Mouse (Mus musculus) limb, embryonic 15.5 days (tissue): ENCODE data around the gene Dennd2c. TPM values are rescaled to one million over a fixed set of nuclear protein-coding genes. Genes with fewer than 3 reads are reported as not detected.

Source experiments
- ATAC-seq: fragments of 200-750 bp; cut with Nextera tagmentation; 2 replicates; pipeline ENCODE4 v1.8.0; 2017; ENCODE audit warnings: low read depth, moderate TSS enrichment; ENCODE audit not compliant: insufficient number of reproducible peaks, low FRiP score, low TSS enrichment
- H3K27ac ChIP-seq: fragments of 300-500 bp; sonication (generic); 2 replicates; pipeline ENCODE4 v1.5.1; 2015; ENCODE audit warnings: moderate library complexity, mild to moderate bottlenecking, inconsistent platforms
- H3K27me3 ChIP-seq: fragments of 300-500 bp; sonication (generic); 2 replicates; pipeline ENCODE4 v1.6.1; 2015; ENCODE audit warnings: inconsistent platforms
- H3K36me3 ChIP-seq: fragments of 300-500 bp; sonication (generic); 2 replicates; pipeline ENCODE4 v1.6.1; 2015; ENCODE audit warnings: inconsistent platforms
- H3K4me1 ChIP-seq: fragments of 300-500 bp; sonication (generic); 2 replicates; pipeline ENCODE4 v1.6.1; 2015; ENCODE audit warnings: inconsistent platforms
- H3K4me2 ChIP-seq: fragments of 300-500 bp; sonication (generic); 2 replicates; pipeline ENCODE4 v1.6.1; 2015; ENCODE audit warnings: mild to moderate bottlenecking, inconsistent platforms
- H3K4me3 ChIP-seq: fragments of 300-500 bp; sonication (generic); 2 replicates; pipeline ENCODE4 v1.5.1; 2015; ENCODE audit warnings: mild to moderate bottlenecking, inconsistent platforms
- H3K9ac ChIP-seq: fragments of 300-500 bp; sonication (generic); 2 replicates; pipeline ENCODE4 v1.6.1; 2015; ENCODE audit warnings: inconsistent platforms
- H3K9me3 ChIP-seq: fragments of 300-500 bp; sonication (generic); 2 replicates; pipeline ENCODE4 v1.6.1; 2016; ENCODE audit warnings: inconsistent platforms
- WGBS: fragments of 180-500 bp; shearing (Covaris S2); methylation state at CpG from one replicate; pipeline ENCODE4 v1.1.7; 2015; 5-methylcytosine and 5-hydroxymethylcytosine counted together
- polyA plus RNA-seq: library from polyadenylated mRNA; unstranded; fragments of >200 nt; fragmentation: Nextera tagmentation; extraction: Ambion mirVana; gene quantifications from 2 replicates; pipeline ENCODE4 v1.2.1, GENCODE M21; 2015

Gene Dennd2c
- polyA plus RNA-seq, 1 experiment from 2014 or later = 16.7 TPM

DNA sequence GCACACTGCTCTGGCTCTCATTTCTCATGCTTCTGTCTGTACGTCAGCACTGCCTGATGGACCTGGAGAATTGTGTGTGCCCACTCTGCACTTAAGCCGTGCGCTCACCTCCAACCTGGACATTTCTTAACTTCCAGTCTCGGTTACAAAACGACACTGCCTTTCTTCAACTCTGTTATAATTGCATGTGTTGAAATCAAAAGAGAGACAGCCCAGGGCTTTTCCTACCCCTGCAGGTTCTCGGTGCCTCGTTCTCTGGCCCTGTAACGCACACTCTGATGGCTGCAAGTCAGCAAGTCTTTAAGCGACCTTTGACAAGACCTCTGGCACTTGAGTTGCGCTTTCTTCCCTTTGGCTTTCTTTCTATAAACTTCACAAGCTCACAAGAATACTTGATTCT lies 40.0 kb downstream of the Dennd2c start:
- Histone ChIP-seq H3K36me3 (peaks cover 19% of the 10 kb centered on the region; the same call in 1 of the 2 replicates), H3K4me1 (no peaks in the 10 kb centered on the region), H3K4me3 (no peak overlapping the region), H3K27me3 (no peaks in the 10 kb centered on the region), H3K9me3 (no peaks in the 10 kb centered on the region), H3K27ac (no peak overlapping the region), H3K9ac (no peak overlapping the region), H3K4me2 (no peak overlapping the region)
- no peak for ATAC-seq
- 79% methylated on average over 10 of the region's 10 CpGs for WGBS

DNA sequence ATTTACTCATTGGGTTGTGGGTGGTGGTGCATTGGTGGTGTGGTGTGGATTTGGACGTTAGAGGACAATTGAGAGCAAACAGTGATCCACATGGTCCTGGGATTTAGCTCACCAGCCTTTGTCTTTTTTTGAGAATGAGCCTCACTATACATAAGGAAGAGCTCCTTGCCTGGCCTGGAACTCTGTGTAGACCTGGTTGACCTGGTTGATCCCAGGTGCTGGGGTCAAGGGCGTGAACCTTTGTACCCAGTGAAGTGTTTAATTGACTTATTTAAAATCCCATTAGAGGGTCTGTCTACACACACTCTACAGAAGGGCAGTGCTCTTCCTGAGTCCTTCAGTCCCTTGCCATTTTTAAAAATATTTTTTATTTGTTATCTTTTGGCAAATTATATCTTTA lies 42.9 kb downstream of the Dennd2c start:
- no peak overlapping the region for H3K4me3 ChIP-seq
- H3K36me3 ChIP-seq = peaks cover 38% of the 10 kb centered on the region
- no peak overlapping the region for H3K27ac ChIP-seq
- ATAC-seq = no peak
- H3K9ac ChIP-seq = no peak overlapping the region
- no peaks in the 10 kb centered on the region for H3K9me3 ChIP-seq
- WGBS = 88% methylated on average over 2 of the region's 2 CpGs
- H3K27me3 ChIP-seq = no peaks in the 10 kb centered on the region
- no peak overlapping the region for H3K4me2 ChIP-seq
- no peaks in the 10 kb centered on the region for H3K4me1 ChIP-seq

DNA sequence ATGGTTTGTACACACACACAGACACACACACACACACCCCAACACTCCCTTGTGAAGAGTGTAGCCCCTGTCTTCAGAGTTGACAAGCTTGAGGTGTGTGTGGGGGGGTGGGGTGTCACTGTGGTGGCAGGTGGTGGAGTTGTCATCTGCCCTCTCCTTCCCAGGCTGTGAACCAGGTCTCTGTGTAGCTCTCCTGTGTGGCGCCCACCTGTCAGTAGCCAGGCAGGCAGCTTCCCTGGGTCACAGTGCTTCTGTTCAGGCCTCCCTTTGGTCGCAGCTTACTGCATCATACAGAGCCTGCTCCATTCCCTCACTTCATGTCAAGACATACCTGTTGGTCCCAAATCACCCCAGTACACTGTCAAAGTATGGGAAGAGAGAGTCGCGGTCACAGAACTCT lies 43.4 kb downstream of the Dennd2c start:
- no peak overlapping the region for H3K9ac ChIP-seq

DNA sequence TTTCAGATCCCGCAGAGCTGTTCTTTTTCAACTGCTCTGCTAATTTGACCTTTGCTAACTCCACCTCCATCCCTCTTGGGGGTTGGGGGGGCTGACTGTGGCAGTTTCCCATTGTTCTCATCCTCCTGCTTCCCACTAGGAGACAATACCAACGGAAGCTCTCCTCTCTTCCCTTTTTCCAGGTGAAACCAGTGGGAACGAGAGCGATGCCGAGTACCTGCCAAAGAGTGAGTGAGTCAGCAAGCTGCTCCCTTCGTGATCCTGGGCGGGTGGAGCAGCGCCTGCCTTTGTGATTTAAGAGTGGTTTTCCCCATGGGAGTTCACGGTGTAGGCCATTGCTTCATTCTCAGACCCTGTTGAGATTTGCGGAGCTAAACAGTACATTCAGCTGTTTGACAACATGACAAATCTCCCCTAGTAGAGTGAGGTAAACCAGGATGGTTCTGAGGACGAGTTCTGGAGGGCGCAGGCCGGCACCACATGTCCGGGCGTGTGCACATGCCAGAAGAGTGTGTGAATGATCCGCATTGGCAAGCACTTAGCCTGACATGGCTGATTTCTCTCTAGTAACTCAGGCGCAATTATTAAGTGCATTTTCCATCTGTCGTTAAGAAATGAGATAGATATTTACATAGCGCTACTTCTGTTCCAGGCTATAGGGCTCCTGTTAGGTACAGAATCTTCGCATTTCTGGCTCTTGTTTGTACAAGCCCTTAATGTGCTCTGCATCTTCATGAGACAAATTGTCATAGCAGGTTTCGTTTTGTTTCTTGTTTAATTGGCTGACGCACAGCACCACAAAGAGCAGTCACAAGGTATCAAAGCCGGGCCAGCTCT lies 44.1 kb downstream of the Dennd2c start:
- 60% methylated on average over 23 of the region's 23 CpGs for WGBS
- Histone ChIP-seq H3K4me3 (no peak overlapping the region), H3K4me2 (no peak overlapping the region), H3K36me3 (peaks cover 33% of the 10 kb centered on the region), H3K27me3 (no peaks in the 10 kb centered on the region), H3K9me3 (no peaks in the 10 kb centered on the region), H3K9ac (no peak overlapping the region), H3K27ac (peak overlapping the region; percentile 38), H3K4me1 (no peaks in the 10 kb centered on the region)
- ATAC-seq = no peak

More for the DNA sequence above, 43.4 kb downstream of the Dennd2c start:
- Histone ChIP-seq H3K27ac (peak overlapping the region; percentile 12), H3K36me3 (peaks cover 39% of the 10 kb centered on the region), H3K9me3 (no peaks in the 10 kb centered on the region), H3K4me3 (no peak overlapping the region), H3K27me3 (no peaks in the 10 kb centered on the region), H3K4me2 (no peak overlapping the region), H3K4me1 (no peaks in the 10 kb centered on the region)
- 83% methylated on average over 4 of the region's 4 CpGs for WGBS
- ATAC-seq = no peak

DNA sequence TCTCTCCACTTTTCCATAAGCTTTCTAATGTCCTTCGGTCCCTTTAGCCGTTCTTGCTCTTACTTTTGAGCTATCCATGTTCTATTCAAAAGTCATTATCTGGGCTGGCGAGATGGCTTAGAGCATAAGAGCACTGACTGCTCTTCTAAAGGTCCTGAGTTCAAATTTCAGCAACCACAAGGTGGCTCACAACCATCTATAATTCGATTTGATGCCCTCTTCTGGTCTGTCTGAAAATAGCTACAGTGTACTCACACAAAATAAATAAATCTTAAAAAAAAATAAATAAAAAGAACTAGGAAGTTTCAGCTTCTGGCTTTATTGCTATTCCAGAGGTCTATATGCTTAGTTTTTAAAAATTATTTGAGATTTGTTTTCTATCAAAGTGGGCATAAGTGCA lies 45.4 kb downstream of the Dennd2c start:
- H3K4me2 ChIP-seq = no peak overlapping the region

DNA sequence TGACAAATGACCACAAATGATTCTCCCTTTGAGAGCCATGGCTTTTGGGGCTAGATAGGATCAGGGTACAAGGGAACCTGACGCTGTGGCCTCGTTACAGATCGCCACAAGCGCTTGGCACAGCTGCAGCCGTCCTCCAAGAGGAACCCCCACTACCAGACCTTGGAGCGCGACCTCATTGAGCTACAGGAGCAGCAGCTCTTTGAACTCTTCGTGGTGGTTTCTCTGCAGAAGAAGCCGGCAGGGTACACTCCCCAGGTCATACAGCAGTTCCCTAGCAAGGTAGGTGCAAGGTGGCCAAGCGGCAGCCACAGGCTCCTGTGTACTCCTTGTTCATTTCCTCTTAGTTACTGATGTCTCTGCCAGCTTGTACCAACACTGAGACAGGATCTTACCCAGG lies 46.5 kb downstream of the Dennd2c start:
- no peak overlapping the region for H3K27ac ChIP-seq

More for the DNA sequence above, 45.4 kb downstream of the Dennd2c start:
- Histone ChIP-seq H3K27ac (no peak overlapping the region), H3K36me3 (peaks cover 33% of the 10 kb centered on the region), H3K4me1 (no peaks in the 10 kb centered on the region), H3K9me3 (no peaks in the 10 kb centered on the region), H3K27me3 (no peaks in the 10 kb centered on the region), H3K4me3 (no peak overlapping the region), H3K9ac (no peak overlapping the region)
- no peak for ATAC-seq
- 85% methylated on average over 4 of the region's 4 CpGs for WGBS

DNA sequence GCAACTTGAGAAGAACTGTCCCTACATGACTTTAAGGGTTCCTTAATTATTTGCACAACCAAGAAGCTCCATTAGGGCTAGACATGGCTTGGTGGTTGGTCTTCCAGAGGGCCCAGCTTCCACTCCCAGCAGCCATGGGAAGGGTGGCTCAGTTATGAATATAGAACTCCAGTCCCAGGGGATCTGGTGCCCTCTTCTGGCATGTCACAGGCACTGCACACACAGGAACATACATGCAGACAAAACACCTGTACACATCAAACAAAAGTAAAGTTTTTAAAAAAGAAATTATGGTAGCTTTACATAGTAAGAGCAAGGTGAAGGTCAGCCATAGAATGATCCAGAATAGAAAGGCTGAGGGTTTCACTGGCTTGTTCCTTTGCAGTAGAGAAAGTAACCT lies 51.4 kb downstream of the Dennd2c start:
- H3K9ac ChIP-seq = no peak overlapping the region
- no peak overlapping the region for H3K27ac ChIP-seq
- no peak overlapping the region for H3K4me2 ChIP-seq
- peaks cover 72% of the 10 kb centered on the region for H3K36me3 ChIP-seq
- H3K9me3 ChIP-seq = no peaks in the 10 kb centered on the region
- no peak for ATAC-seq
- H3K4me3 ChIP-seq = no peak overlapping the region
- no peaks in the 10 kb centered on the region for H3K27me3 ChIP-seq
- no peaks in the 10 kb centered on the region for H3K4me1 ChIP-seq

More for the DNA sequence above, 46.5 kb downstream of the Dennd2c start:
- Histone ChIP-seq H3K36me3 (peaks cover 45% of the 10 kb centered on the region), H3K9ac (no peak overlapping the region), H3K4me2 (no peak overlapping the region), H3K4me1 (no peaks in the 10 kb centered on the region), H3K9me3 (no peaks in the 10 kb centered on the region), H3K27me3 (no peaks in the 10 kb centered on the region), H3K4me3 (no peak overlapping the region)
- no peak for ATAC-seq
- 80% methylated on average over 10 of the region's 10 CpGs for WGBS

DNA sequence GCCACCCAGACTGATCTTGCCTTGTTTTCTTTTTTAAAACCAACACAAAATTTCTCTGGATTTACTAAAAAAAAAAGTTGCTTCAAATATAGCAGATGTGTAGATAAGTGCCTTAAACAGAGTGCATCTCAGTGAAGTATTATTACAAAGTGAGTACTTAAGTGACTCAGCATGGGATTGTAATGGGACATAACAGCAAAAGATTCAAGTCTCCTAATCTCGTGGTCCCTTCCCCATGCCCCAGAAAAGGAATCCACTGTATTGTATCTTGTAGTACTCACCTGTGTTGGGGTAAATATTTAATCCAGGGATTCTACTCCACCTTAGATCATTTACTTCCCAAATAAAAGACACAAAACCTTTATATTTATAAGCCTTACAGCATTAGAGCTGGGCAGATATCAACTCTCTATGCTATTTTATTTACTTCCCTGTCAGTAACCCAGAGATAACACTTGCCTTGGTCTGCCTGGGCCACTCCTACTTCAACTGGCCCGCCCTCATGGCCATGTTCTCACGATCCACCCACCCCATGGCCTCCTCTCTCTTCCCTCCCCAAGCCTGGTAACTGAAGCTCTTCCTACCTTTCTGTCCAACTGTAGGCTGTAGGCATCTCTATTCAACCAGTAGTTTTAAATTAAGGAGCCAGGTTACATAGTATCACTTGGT lies 57.0 kb downstream of the Dennd2c start:
- H3K4me1 ChIP-seq = no peaks in the 10 kb centered on the region
- 54% methylated on average over 3 of the region's 3 CpGs for WGBS
- ATAC-seq = no peak
- no peaks in the 10 kb centered on the region for H3K9me3 ChIP-seq
- no peak overlapping the region for H3K27ac ChIP-seq
- no peaks in the 10 kb centered on the region for H3K27me3 ChIP-seq
- no peak overlapping the region for H3K9ac ChIP-seq
- H3K4me3 ChIP-seq = no peak overlapping the region
- peaks cover 41% of the 10 kb centered on the region for H3K36me3 ChIP-seq
- no peak overlapping the region for H3K4me2 ChIP-seq

DNA sequence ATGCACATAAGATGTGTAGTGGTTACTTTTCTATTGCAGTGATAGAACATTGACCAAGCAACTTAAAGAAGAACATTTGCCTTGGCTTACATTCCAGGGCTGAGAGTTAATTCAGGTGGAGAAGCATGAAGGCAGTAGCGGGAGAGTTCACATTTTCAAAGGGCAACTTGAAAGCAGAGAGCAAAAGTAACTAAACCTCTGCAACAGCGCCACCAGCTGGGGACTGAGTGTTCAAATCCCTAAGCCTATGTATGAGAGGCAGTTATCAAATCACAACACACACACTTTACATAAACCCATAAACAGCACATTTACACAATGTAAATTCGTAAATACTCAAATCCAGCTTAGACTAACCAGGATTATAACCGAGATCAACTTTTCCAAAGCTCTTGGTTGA lies 67.4 kb downstream of the Dennd2c start:
- Histone ChIP-seq H3K36me3 (peaks cover 39% of the 10 kb centered on the region), H3K27ac (no peak overlapping the region), H3K4me1 (peaks cover 14% of the 10 kb centered on the region), H3K27me3 (no peaks in the 10 kb centered on the region), H3K4me2 (no peak overlapping the region), H3K9ac (no peak overlapping the region), H3K9me3 (no peaks in the 10 kb centered on the region), H3K4me3 (no peak overlapping the region)
- no peak for ATAC-seq
- 17% methylated on average over 4 of the region's 4 CpGs for WGBS

DNA sequence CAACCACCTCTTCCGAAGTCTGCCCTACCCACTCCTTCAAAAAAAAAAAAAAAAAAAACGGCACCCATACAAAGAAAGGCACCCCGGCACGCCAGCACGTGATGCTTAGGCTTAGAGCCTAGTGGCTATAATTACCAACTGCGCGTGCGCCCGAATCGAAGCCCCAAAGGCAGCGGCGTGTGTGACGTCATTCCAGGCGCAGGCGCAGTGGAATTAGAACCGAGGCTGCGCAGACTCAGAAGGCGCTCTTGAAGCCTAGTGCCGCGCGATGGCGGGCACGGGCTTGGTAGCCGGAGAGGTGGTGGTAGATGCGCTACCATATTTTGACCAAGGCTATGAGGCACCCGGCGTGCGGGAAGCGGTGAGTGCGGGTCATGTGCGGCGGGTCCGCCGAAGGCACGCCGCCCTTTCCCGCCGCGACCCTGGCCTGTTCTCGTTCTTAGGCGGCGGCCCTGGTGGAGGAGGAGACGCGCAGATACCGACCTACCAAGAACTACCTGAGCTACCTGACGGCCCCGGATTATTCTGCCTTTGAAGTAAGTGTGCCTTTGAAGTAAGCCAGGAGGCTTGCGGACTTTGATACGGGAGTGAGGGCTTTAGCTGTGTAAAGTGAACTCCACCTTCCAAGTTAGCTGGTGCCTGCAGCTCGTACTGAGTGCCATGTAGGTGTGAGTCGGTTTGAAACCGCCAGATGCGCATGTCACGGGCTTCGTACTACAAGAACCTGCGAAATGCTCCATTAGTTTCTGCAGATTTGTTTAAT lies 69.3 kb downstream of the Dennd2c start, which contains the start of gene Bcas2:
Bcas2 (plus strand) TSS at position 151 of the 763 bp plus-strand sequence.
- peak within 1 kb of the TSS; percentile 83 for H3K9ac ChIP-seq
- no peaks in the 10 kb centered on the region for H3K27me3 ChIP-seq
- H3K4me2 ChIP-seq = peak within 1 kb of the TSS; percentile 50
- H3K36me3 ChIP-seq = peaks cover 41% of the 10 kb centered on the region
- H3K9me3 ChIP-seq = no peaks in the 10 kb centered on the region
- peak within 1 kb of the TSS; percentile 85 for H3K4me3 ChIP-seq
- ATAC-seq = peak; percentile 94
- peaks cover 14% of the 10 kb centered on the region for H3K4me1 ChIP-seq
- H3K27ac ChIP-seq = peak within 1 kb of the TSS; percentile 78; the same call in 1 of the 2 replicates
- WGBS = under 1% methylated on average over 56 of the region's 56 CpGs

DNA sequence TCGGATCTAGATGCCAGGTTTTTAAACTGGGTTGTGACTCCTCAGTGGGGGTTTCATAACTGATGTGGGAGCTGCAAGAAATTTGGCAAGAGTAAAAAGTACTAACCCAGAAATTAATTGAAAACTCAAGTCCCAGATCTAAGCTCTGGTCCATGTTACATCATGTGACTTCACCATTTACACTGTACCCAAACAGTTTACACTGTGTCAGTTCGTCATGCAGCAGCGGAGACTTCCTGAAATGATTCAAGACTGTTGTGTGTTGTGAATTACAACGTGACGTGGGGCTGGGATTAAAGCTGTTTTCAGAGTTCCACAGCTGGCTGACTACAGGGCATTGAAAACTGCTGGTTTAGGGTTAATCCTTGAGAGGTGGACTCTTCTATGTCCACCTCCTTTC lies 70.2 kb downstream of the Dennd2c start:
- no peak for ATAC-seq
- peaks cover 40% of the 10 kb centered on the region for H3K36me3 ChIP-seq
- no peak overlapping the region for H3K9ac ChIP-seq
- peaks cover 14% of the 10 kb centered on the region for H3K4me1 ChIP-seq
- no peak overlapping the region for H3K27ac ChIP-seq
- no peaks in the 10 kb centered on the region for H3K9me3 ChIP-seq
- WGBS = 43% methylated on average over 5 of the region's 5 CpGs
- H3K4me2 ChIP-seq = peak overlapping the region; percentile 50
- no peaks in the 10 kb centered on the region for H3K27me3 ChIP-seq
- peak overlapping the region; percentile 85 for H3K4me3 ChIP-seq

DNA sequence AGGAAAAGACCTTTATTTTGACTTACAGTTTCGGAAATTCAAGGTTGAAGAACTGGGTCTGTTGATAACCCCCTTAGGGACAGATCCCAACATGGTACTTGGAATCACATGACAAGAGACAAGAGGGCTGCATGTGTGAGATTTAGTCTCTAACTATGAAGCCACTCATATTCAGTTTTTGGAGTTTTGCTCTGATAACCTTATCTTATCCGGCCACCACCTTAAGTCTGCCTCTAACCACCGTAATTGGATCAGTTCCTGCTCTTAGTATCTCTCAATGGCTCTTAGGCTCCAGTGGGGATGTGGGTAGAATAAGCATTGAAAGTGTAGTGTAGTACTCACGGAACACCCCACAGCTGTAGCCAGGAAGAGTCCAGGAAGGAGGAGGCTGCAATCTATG lies 74.3 kb downstream of the Dennd2c start:
- Histone ChIP-seq H3K27me3 (no peaks in the 10 kb centered on the region), H3K9ac (no peak overlapping the region), H3K9me3 (no peaks in the 10 kb centered on the region), H3K36me3 (peaks cover 48% of the 10 kb centered on the region), H3K4me3 (no peak overlapping the region), H3K4me2 (no peak overlapping the region), H3K4me1 (peaks cover 7% of the 10 kb centered on the region), H3K27ac (no peak overlapping the region)
- ATAC-seq = no peak
- 93% methylated on average over 4 of the region's 4 CpGs for WGBS
